ENCODE assay signal across 14 mouse cellular contexts in the genomic region with DNA sequence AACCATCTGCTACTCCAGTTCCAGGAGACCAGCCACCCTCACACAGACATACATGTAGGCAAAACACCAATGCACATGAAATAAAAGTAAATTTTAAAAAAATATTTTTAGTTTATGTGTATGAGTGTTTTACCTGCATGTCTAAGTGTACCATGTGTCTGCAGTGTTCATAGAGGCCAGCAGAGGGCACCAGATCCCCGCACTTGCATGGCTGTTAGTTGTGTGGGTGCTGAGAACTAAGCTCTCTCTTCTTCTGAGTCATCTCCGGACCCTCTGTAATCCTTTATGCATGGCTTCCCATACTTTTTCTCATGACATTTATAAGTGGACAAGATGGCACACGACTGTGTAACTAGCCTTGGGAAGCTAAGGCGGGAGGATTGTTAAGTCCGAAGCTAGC.
DNase-seq lines count a peak whose midpoint lies in the region; ATAC-seq and TF ChIP-seq lines count a peak whose summit lies in the region.
"Had no signal": no experiment of that assay in that cellular context is flagged by ENCODE, and none has a peak within 500 bp of the region (broad histone marks: within the 10 kb centered on the region; RNA-seq: fewer than 3 reads in every experiment).

No protein-coding gene starts in this region.

- no peak overlapping the region for H3K4me2 ChIP-seq in hindbrain, postnatal 0 days (ENCODE audit: low read depth, low read length)
- no peak overlapping the region for H3K4me2 ChIP-seq in hindbrain, embryonic 14.5 days (replicated peaks)
- no peak overlapping the region for H3K4me2 ChIP-seq in midbrain, postnatal 0 days (ENCODE audit: low read depth, low read length, poor library complexity, severe bottlenecking)
- H3K4me2 ChIP-seq in midbrain, embryonic 13.5 days (replicated peaks): no peak overlapping the region
- H3K4me2 ChIP-seq: embryonic facial prominence, embryonic 15.5 days; midbrain, embryonic 12.5 days; neural tube, embryonic 13.5 days had no signal

- 0 out of 2 replicates have a peak, but pooled peaks cover 2% of the 10 kb centered on the region for H3K9me3 ChIP-seq in hindbrain, postnatal 0 days (ENCODE audit: low read length)
- no peaks in the 10 kb centered on the region for H3K9me3 ChIP-seq in hindbrain, embryonic 14.5 days (ENCODE audit: control insufficient read depth, low read length)
- no peaks in the 10 kb centered on the region for H3K9me3 ChIP-seq in midbrain, postnatal 0 days (ENCODE audit: low read length)
- peaks cover 8% of the 10 kb centered on the region; the same call in 1 of the 2 replicates for H3K9me3 ChIP-seq in midbrain, embryonic 13.5 days

- TF ChIP-seq CTCF in hindbrain, postnatal 0 days (IDR thresholded peaks at IDR 0.05; ENCODE audit: low read depth): peak; percentile 23
- TF ChIP-seq CTCF in midbrain, postnatal 0 days (IDR thresholded peaks at IDR 0.05): peak; percentile 27; the same call in 1 of the 2 replicates
- peak; percentile 66 for TF ChIP-seq CTCF in Patski (IDR thresholded peaks at IDR 0.05)

- no peaks in the 10 kb centered on the region for H3K36me3 ChIP-seq in hindbrain, postnatal 0 days (ENCODE audit: insufficient read depth, low read length)
- H3K36me3 ChIP-seq in hindbrain, embryonic 14.5 days (replicated peaks; ENCODE audit: control insufficient read depth, insufficient read depth): no peaks in the 10 kb centered on the region
- H3K36me3 ChIP-seq in midbrain, postnatal 0 days (ENCODE audit: insufficient read depth, low read length): no peaks in the 10 kb centered on the region
- H3K36me3 ChIP-seq in midbrain, embryonic 13.5 days: no peaks in the 10 kb centered on the region
- H3K36me3 ChIP-seq: embryonic facial prominence, embryonic 15.5 days; midbrain, embryonic 12.5 days; neural tube, embryonic 13.5 days had no signal

- ATAC-seq in hindbrain, postnatal 0 days: no peak
- no peak for ATAC-seq in hindbrain, embryonic 14.5 days (ENCODE audit: low FRiP score)
- ATAC-seq in midbrain, postnatal 0 days (ENCODE audit: low FRiP score): no peak
- no peak for ATAC-seq in midbrain, embryonic 13.5 days
- ATAC-seq in Patski: no peak

- H3K27ac ChIP-seq in hindbrain, postnatal 0 days: no peak overlapping the region
- no peak overlapping the region for H3K27ac ChIP-seq in hindbrain, embryonic 14.5 days
- no peak overlapping the region for H3K27ac ChIP-seq in midbrain, postnatal 0 days (ENCODE audit: low read depth, low read length)
- H3K27ac ChIP-seq in midbrain, embryonic 13.5 days: no peak overlapping the region
- H3K27ac ChIP-seq: embryonic facial prominence, embryonic 15.5 days; midbrain, embryonic 12.5 days; neural tube, embryonic 13.5 days had no signal

- H3K4me1 ChIP-seq in hindbrain, postnatal 0 days (ENCODE audit: insufficient read depth, low read length): no peaks in the 10 kb centered on the region
- no peaks in the 10 kb centered on the region for H3K4me1 ChIP-seq in hindbrain, embryonic 14.5 days (replicated peaks; ENCODE audit: control insufficient read depth, insufficient read depth, low read length)
- no peaks in the 10 kb centered on the region for H3K4me1 ChIP-seq in midbrain, postnatal 0 days (ENCODE audit: insufficient read depth, low read length)
- H3K4me1 ChIP-seq in midbrain, embryonic 13.5 days (replicated peaks): no peaks in the 10 kb centered on the region
- H3K4me1 ChIP-seq: embryonic facial prominence, embryonic 15.5 days; midbrain, embryonic 12.5 days; neural tube, embryonic 13.5 days had no signal

- no peaks in the 10 kb centered on the region for H3K27me3 ChIP-seq in hindbrain, postnatal 0 days (ENCODE audit: insufficient read depth, low read length)
- no peaks in the 10 kb centered on the region for H3K27me3 ChIP-seq in hindbrain, embryonic 14.5 days (ENCODE audit: control insufficient read depth, insufficient read depth, low read length)
- H3K27me3 ChIP-seq in midbrain, postnatal 0 days (ENCODE audit: insufficient read depth, low read length): no peaks in the 10 kb centered on the region
- H3K27me3 ChIP-seq in midbrain, embryonic 13.5 days: 0 out of 2 replicates have a peak, but pooled peaks cover under 1% of the 10 kb centered on the region
- no peaks in the 10 kb centered on the region for H3K27me3 ChIP-seq in Patski
- H3K27me3 ChIP-seq: embryonic facial prominence, embryonic 15.5 days; neural tube, embryonic 13.5 days had no signal

- H3K9ac ChIP-seq in hindbrain, postnatal 0 days (replicated peaks; ENCODE audit: low read length): no peak overlapping the region
- H3K9ac ChIP-seq in hindbrain, embryonic 14.5 days: no peak overlapping the region
- H3K9ac ChIP-seq in midbrain, postnatal 0 days (replicated peaks; ENCODE audit: low read length, poor library complexity, severe bottlenecking): no peak overlapping the region
- H3K9ac ChIP-seq in midbrain, embryonic 13.5 days (replicated peaks): no peak overlapping the region
- H3K9ac ChIP-seq: embryonic facial prominence, embryonic 15.5 days; midbrain, embryonic 12.5 days; neural tube, embryonic 13.5 days had no signal

- in situ Hi-C loops in Patski (cut with MboI; ENCODE audit: low pct_unique_long_range_greater_than_20kb): loop anchor here (5.0 kb wide), 2 partner anchors 186 to 286 kb away; partner anchors contain the start of gene Vegfa

- 90% methylated on average over 5 of the region's 5 CpGs for WGBS in hindbrain, postnatal 0 days
- 87% methylated on average over 5 of the region's 5 CpGs for WGBS in hindbrain, embryonic 14.5 days
- 93% methylated on average over 5 of the region's 5 CpGs for WGBS in midbrain, postnatal 0 days
- 84% methylated on average over 5 of the region's 5 CpGs for WGBS in midbrain, embryonic 13.5 days

- CTCF ChIA-PET in Patski (lab: Charles Lee): no interaction called here

- DNase-seq in hindbrain, postnatal 0 days (ENCODE audit: low spot score): no peak
- DNase-seq in hindbrain, embryonic 14.5 days (ENCODE audit: low spot score): no peak
- no peak for DNase-seq in midbrain, postnatal 0 days (ENCODE audit: low spot score)
- no peak for DNase-seq in Patski (ENCODE audit: low read depth, low spot score)
- DNase-seq in testis, postnatal 14 days (ENCODE audit: low spot score): peak; percentile 34
- no peak for DNase-seq in retina, embryonic 14.5 days (ENCODE audit: low spot score)
- no peak for DNase-seq in urinary bladder, postnatal 25 days (ENCODE audit: low spot score)
- DNase-seq: cerebellum, postnatal 36 days; left cerebral cortex, postnatal 4 days; right cerebral cortex, adult 18-20 months had no signal

- no peak overlapping the region for H3K4me3 ChIP-seq in hindbrain, postnatal 0 days (ENCODE audit: low read length)
- H3K4me3 ChIP-seq in hindbrain, embryonic 14.5 days (replicated peaks; ENCODE audit: low read length): no peak overlapping the region
- no peak overlapping the region for H3K4me3 ChIP-seq in midbrain, postnatal 0 days (ENCODE audit: low read depth, low read length)
- H3K4me3 ChIP-seq in midbrain, embryonic 13.5 days (replicated peaks): no peak overlapping the region
- H3K4me3 ChIP-seq: embryonic facial prominence, embryonic 15.5 days; midbrain, embryonic 12.5 days; neural tube, embryonic 13.5 days had no signal

- POLR2A ChIA-PET in Patski (lab: Charles Lee): no interaction called here
